Mouse (Mus musculus): Measurements from ENCODE around the gene Dnah10. TPM values are rescaled to one million over a fixed set of nuclear protein-coding genes. Genes with fewer than 3 reads are reported as not detected.
A peak's percentile ranks its signal among the peaks of the same experiment; 100 is the strongest.
"Not testable (repeated sequence)": the region's sequence is repeated elsewhere in the genome, so short reads cannot be mapped to it uniquely, and the experiment has no call there.

Dnah10 gene
- polyA plus RNA-seq, 1 experiment = not detected

- TF ChIP-seq CTCF (IDR thresholded peaks at IDR 0.05; ENCODE audit: low read depth, low read length) (no peak), POLR2A (IDR thresholded peaks at IDR 0.05; ENCODE audit: borderline replicate concordance, low read depth, low read length) (no peak)
- Histone ChIP-seq H3K4me3 (ENCODE audit: insufficient read depth, low read length) (no peak overlapping the region), H3K27ac (ENCODE audit: insufficient read depth, low read depth, low read length) (no peak overlapping the region), H3K4me1 (ENCODE audit: control insufficient read depth, insufficient read depth, low read length) (no peaks in the 10 kb centered on the region)
Measured at GRCm38 (mm10) chr5:124746220-124746619, 21.3 kb downstream of the Dnah10 start.

GRCm38 (mm10) chr5:124748296-124748695 is 23.4 kb downstream of the Dnah10 start:
- Histone ChIP-seq H3K4me3 (ENCODE audit: insufficient read depth, low read length) (no peak overlapping the region), H3K4me1 (ENCODE audit: control insufficient read depth, insufficient read depth, low read length) (no peaks in the 10 kb centered on the region), H3K27ac (ENCODE audit: insufficient read depth, low read depth, low read length) (no peak overlapping the region)
- no peak for TF ChIP-seq CTCF (IDR thresholded peaks at IDR 0.05; ENCODE audit: low read depth, low read length)
- TF ChIP-seq POLR2A (IDR thresholded peaks at IDR 0.05; ENCODE audit: borderline replicate concordance, low read depth, low read length) = no peak

GRCm38 (mm10) chr5:124751656-124752055 is 26.8 kb downstream of the Dnah10 start:
- TF ChIP-seq POLR2A (IDR thresholded peaks at IDR 0.05; ENCODE audit: borderline replicate concordance, low read depth, low read length) (no peak), CTCF (IDR thresholded peaks at IDR 0.05; ENCODE audit: low read depth, low read length) (no peak)
- Histone ChIP-seq H3K27ac (ENCODE audit: insufficient read depth, low read depth, low read length) (no peak overlapping the region), H3K4me3 (ENCODE audit: insufficient read depth, low read length) (no peak overlapping the region), H3K4me1 (ENCODE audit: control insufficient read depth, insufficient read depth, low read length) (no peaks in the 10 kb centered on the region)

GRCm38 (mm10) chr5:124761011-124761410 is 36.1 kb downstream of the Dnah10 start:
- no peak for TF ChIP-seq POLR2A (IDR thresholded peaks at IDR 0.05; ENCODE audit: borderline replicate concordance, low read depth, low read length)
- no peak for TF ChIP-seq CTCF (IDR thresholded peaks at IDR 0.05; ENCODE audit: low read depth, low read length)
- H3K4me3 ChIP-seq (ENCODE audit: insufficient read depth, low read length) = no peak overlapping the region
- H3K4me1 ChIP-seq (ENCODE audit: control insufficient read depth, insufficient read depth, low read length) = no peaks in the 10 kb centered on the region
- no peak overlapping the region for H3K27ac ChIP-seq (ENCODE audit: insufficient read depth, low read depth, low read length)

DNA sequence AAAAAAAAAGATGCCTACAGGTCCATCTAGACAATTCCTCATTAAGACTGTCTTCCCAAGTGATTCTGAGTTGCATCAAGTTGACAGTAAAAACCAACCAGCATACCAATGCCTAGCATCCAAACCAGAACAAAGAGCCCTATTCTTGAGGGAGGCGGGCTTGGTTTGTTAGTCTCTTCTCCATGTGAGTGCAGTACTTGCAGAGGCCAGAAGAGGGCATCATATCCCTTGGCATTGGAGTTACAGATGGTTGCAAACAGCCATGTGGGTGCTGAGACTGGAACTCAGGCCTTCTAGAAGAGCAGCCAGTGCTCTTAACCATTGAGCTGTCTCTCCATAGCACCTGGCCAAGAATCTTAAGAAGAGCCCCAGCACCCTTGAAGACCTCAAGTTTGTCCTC is 36.9 kb downstream of the Dnah10 start:
- Histone ChIP-seq H3K27ac (ENCODE audit: insufficient read depth, low read depth, low read length) (no peak overlapping the region), H3K4me3 (ENCODE audit: insufficient read depth, low read length) (no peak overlapping the region), H3K4me1 (ENCODE audit: control insufficient read depth, insufficient read depth, low read length) (no peaks in the 10 kb centered on the region)
- no peak for TF ChIP-seq POLR2A (IDR thresholded peaks at IDR 0.05; ENCODE audit: borderline replicate concordance, low read depth, low read length)
- TF ChIP-seq CTCF (IDR thresholded peaks at IDR 0.05; ENCODE audit: low read depth, low read length) = no peak

GRCm38 (mm10) chr5:124774552-124774951 is 49.7 kb downstream of the Dnah10 start:
- TF ChIP-seq CTCF (IDR thresholded peaks at IDR 0.05; ENCODE audit: low read depth, low read length) = no peak
- H3K4me1 ChIP-seq (ENCODE audit: control insufficient read depth, insufficient read depth, low read length) = no peaks in the 10 kb centered on the region
- no peak overlapping the region for H3K4me3 ChIP-seq (ENCODE audit: insufficient read depth, low read length)
- no peak overlapping the region for H3K27ac ChIP-seq (ENCODE audit: insufficient read depth, low read depth, low read length)

- not testable (repeated sequence) for H3K4me1 ChIP-seq (ENCODE audit: control insufficient read depth, insufficient read depth, low read length); H3K27ac ChIP-seq (ENCODE audit: insufficient read depth, low read depth, low read length); H3K4me3 ChIP-seq (ENCODE audit: insufficient read depth, low read length)
Measured at GRCm38 (mm10) chr5:124776289-124776688, 51.4 kb downstream of the Dnah10 start.

DNA sequence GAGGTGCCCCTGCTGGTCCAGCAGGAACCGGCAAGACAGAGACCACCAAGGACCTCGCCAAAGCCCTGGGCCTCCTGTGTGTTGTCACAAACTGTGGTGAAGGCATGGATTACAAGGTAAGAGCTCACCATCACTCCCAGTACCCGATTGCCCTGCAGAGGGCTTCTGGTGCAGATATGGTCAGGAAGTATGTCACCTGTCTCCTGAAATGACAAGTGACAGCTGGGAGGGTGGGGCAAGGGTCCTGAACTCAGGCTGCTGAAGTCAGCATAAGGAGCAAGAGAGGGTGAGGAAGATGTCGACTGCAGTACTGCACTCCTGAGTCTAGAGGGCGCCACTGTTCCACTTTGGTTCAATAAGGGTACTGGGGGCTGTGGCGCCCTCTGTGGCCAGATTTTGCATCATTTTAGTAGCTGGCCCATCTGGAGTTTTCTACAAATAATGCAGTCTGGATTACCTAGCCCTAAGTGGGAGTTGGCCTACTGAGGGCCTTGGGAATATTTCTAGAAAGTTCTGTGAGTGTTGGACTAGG is 52.4 kb downstream of the Dnah10 start:
- no peak overlapping the region for H3K4me3 ChIP-seq (ENCODE audit: insufficient read depth, low read length)
- TF ChIP-seq POLR2A (IDR thresholded peaks at IDR 0.05; ENCODE audit: borderline replicate concordance, low read depth, low read length) = no peak
- peak; percentile 92 for TF ChIP-seq CTCF (IDR thresholded peaks at IDR 0.05; ENCODE audit: low read depth, low read length)
- no peak overlapping the region for H3K27ac ChIP-seq (ENCODE audit: insufficient read depth, low read depth, low read length)
- no peaks in the 10 kb centered on the region for H3K4me1 ChIP-seq (ENCODE audit: control insufficient read depth, insufficient read depth, low read length)

DNA sequence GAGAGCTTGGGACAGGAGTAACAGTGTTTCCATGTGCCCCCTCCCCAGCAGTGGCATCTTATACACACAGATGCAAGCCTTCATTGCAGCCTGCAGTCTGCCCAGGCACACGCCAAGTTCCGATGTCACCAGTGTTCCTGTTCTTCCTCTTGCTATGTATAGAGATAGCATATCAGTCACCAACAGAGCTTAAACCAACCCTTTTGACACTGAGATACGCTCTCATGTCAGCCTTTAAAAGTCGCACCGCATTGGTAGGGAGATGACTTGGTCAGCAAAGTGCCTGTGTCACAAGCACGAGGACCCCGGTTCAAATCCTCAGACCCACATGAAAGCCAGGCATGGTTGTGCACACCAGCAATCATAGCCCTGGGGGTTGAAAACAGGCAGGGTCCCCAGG is 55.0 kb downstream of the Dnah10 start:
- no peak overlapping the region for H3K4me3 ChIP-seq (ENCODE audit: insufficient read depth, low read length)
- H3K27ac ChIP-seq (ENCODE audit: insufficient read depth, low read depth, low read length) = no peak overlapping the region
- no peak for TF ChIP-seq CTCF (IDR thresholded peaks at IDR 0.05; ENCODE audit: low read depth, low read length)
- H3K4me1 ChIP-seq (ENCODE audit: control insufficient read depth, insufficient read depth, low read length) = no peaks in the 10 kb centered on the region

GRCm38 (mm10) chr5:124781696-124782095 is 56.8 kb downstream of the Dnah10 start:
- TF ChIP-seq POLR2A (IDR thresholded peaks at IDR 0.05; ENCODE audit: borderline replicate concordance, low read depth, low read length) = no peak
- no peak for TF ChIP-seq CTCF (IDR thresholded peaks at IDR 0.05; ENCODE audit: low read depth, low read length)
- H3K4me1 ChIP-seq (ENCODE audit: control insufficient read depth, insufficient read depth, low read length) = no peaks in the 10 kb centered on the region
- no peak overlapping the region for H3K4me3 ChIP-seq (ENCODE audit: insufficient read depth, low read length)
- H3K27ac ChIP-seq (ENCODE audit: insufficient read depth, low read depth, low read length) = no peak overlapping the region

DNA sequence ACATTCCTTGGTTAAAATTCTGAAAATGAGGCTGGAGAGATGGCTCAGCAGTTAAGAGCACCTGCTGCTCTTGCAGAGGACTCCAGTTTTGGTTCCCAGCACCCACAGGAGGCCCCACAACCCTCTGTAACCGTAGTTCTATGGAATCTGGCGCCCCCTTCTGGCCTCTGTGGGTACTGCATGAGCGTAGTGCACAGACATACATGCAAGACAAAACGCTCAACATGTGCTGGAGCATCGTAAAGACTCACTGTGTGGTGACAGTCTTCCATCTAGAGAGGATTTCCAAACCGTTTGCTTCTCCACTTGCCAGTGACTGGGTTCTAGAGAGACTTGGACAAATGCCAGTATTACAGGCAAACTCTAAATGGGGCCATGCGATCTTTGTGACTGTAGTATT is 60.8 kb downstream of the Dnah10 start:
- no peak overlapping the region for H3K4me3 ChIP-seq (ENCODE audit: insufficient read depth, low read length)
- peak; percentile 28; the same call in 1 of the 2 replicates for TF ChIP-seq CTCF (IDR thresholded peaks at IDR 0.05; ENCODE audit: low read depth, low read length)
- TF ChIP-seq POLR2A (IDR thresholded peaks at IDR 0.05; ENCODE audit: borderline replicate concordance, low read depth, low read length) = no peak
- no peak overlapping the region for H3K27ac ChIP-seq (ENCODE audit: insufficient read depth, low read depth, low read length)
- no peaks in the 10 kb centered on the region for H3K4me1 ChIP-seq (ENCODE audit: control insufficient read depth, insufficient read depth, low read length)

Data from bone marrow macrophage, adult 2 months (primary cell).